Mouse (Mus musculus): Measurements from ENCODE around the gene Gm20388.

The Gm20388 gene

DNA sequence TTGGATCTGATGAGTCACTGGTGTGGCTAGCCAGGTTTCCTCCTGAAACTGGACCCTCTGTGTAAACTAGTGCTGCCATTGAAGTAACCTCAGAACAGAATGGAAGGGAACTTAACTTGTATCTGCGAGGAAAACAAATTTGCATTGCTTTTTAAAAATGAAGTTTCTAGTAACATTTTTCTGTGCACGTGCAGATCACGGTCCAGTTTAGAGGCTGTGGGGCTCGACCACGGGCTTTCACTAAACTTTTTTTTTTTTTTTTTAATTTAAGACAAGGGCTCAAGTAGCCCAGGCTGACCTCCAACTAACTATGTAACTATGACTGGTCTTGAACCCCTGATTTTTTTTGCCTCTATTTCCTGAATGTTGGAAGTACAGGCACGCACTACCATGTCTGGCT is 2792.3 kb downstream of the Gm20388 start:
- no peak for DNase-seq (ENCODE audit: low spot score)

DNA sequence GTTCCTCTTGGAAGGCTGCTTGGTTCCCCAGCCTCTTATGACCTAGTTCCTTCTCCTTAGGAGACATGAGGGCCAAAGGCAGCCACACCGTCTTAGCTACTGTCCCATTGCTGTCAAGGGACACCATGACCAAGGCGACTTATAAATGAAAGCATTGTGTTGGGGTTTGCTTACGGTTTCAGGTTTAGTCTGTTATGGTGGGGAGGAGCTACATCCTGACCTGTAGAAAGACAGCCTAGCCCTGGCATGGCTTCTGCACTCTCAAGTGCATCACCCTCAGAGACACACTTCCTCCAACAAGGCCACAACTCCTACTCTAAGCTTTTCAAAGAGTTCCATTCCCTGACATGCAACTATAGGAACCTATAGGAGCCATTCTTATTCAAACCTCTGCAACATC is 2794.0 kb downstream of the Gm20388 start:
- DNase-seq (ENCODE audit: low spot score): no peak

DNA sequence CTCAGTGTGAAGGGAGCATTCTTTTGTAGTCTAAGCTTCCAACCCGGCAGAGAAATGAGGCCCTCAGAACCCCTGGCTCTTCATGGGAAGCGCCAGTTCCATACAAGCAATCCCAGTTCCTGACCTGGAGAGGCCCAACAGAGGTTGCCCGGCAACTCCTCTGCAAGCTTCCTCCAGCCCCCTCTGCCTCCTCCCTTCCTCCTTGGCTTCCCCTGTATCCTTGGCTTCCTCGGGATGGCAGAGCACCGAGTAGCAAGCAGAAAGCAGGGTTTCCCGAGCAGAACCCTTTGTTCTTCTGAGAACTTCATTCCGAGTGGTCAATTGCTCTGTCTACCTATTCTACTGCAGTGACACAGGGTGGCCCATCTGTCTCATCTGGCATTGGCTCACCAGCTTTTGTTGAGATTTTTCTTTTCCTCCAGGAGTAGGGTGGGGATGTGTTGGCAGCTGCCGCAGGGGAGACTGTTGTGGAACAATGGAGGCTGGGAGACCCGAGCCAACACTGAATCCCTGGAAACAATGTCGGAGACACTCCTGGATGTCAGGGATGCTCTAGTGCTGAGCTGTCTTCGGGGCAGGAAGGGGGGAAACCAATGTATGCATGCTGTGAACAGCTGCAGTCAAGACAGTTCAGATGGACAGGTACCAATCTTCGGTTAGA is 2795.4 kb downstream of the Gm20388 start:
- no peak for DNase-seq (ENCODE audit: low spot score)

DNA sequence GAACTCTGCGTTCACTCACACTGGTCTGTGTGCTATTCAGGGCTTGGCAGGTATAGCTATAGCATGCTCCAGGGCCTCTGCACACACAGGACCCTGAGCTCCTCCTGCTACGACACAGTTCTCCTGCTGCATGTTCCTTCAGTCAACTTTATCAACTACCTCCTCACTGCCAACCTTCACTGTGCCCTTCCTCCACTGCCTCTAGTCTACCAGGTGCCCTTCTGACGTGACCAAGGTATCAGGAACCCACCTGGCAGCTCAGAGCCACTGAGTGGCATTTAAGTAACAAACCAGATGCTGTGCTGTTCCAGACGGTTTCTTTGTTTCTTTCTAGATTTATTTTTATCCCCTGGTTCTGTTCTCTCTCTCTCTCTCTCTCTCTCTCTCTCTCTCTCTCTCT is 2796.5 kb downstream of the Gm20388 start:
- no peak for DNase-seq (ENCODE audit: low spot score)

DNA sequence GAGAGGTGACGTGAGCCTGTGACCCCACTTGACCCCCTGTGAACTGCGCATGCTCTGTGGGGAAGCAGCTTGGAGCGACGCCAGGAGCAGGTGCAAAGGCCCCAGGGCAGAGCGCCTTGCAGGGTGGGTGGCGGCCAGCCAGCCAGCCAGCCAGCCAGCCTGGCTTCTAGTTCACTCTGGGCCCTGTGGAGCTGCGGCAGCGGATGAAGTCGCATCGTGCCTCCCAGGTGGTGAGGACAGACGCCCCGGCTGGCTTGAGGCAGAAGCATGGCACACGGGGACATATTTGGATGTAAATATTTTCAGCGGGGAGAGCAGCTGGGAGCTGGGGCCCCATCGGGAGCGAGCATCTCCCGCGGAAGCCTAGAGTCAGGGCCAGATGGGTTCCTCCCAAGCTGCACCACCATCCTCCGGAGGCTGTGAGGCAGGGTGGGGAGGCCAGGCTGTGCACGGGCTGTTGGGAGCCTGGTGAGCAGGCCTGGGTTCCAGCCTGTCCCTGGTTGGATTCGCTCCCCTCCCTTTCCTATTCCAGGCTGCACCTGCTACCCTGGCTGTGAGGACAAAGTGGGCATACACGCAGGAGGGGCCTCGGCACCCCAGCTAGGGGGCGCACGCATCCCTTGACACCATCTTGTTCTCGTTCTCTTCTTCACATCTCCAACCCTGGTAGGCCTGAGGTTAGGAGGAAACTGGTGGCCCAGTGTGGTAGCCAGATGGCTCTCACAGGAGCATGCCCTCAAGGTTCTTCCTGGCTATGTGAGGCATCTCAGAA is 2798.9 kb downstream of the Gm20388 start:
- DNase-seq (ENCODE audit: low spot score): no peak

DNA sequence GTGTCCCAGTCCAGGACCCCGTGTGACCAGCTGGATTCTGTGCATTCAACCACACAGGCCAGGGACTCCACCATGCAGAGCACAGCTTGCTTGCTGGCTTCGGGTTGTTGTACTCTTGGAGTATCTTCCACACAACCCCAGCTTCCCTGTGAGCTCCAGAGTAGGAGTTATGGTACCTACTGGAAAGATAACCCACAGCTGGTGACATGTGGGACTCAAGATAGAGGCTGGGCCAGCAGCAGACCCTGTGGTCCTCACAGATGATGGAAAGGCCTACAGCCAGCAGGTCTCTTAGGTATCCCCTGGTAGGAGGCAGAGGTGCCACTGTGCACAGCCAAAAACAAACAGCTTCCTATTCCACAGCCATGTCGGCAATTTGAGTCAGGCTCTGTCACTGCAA is 2800.8 kb downstream of the Gm20388 start:
- DNase-seq (ENCODE audit: low spot score): no peak

DNA sequence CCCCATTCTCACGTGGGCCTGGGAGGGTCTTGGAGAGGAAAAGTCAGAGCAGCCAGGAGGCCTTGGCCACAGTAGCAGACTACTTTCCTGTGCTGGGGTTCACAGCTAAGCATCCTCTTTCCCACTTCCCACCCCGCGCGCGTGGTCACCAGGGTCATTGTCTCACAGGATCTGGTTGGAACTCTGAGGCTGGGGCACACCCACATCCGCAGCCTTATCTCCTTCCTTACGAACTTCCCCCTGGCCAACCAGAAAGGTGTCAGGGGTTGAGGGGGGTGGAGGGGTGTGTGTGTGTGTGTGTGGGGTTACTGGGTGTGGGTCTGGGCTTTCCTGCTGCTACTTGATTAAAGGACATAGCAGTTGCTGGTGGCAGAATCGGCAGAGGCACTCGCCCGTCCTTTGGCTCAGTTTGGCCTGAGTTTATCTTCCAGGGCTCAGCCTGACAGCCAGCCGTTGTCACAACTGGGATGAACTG is 2801.3 kb downstream of the Gm20388 start:
- no peak for DNase-seq (ENCODE audit: low spot score)

DNA sequence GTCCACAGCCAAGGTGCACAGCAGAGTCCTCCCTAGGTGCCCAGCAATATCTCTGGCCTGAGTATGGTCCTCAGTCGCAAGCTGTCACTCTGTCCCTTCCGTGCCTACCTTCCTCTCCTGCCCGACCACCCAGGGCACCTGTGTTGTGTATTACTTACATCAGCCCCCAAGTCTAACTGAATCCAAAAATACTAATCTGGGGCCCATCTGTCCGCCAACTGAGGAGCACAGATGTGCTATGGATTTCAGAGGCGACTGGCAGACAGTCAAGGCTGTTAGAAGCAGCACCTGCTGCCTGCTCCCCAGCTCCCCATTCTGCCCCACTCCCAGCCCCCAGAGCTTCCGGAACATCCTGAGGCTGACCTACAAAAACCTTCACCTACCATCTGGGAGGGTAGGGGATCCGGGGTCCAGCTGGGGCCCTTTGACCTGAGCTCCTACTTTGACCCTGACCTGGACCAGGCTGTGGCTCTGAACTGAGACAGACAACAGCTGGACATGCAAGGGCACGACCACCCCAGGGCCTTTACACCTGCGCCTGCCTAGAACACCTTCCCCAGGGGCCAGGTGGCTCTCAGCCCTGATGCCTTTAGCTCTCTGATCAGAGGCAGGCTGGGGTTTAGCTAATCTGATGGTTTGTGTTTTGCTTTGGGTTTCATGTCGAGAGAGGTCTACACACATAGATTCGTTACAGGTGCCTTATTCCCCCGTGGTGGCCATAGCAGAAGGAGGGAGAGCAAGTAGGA is 2801.9 kb downstream of the Gm20388 start:
- no peak for DNase-seq (ENCODE audit: low spot score)

DNA sequence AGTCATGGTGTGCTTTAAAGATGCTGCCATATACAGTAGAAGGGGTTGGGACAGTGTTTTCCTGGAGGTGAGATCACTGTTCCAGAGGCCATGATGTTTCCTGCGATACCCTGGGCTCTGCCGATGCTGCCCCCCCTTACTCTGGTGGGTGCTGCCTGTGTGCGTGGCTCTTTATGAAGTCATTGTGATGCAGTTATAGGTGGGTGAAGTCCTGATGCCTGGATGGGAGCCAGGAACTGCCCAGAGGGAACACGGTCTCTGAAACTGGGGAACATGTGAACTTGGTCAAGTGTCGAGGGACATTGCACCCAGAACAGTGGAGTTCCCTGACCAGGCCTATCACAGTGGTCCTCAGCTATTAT is 2802.5 kb downstream of the Gm20388 start:
- no peak for DNase-seq (ENCODE audit: low spot score)

DNA sequence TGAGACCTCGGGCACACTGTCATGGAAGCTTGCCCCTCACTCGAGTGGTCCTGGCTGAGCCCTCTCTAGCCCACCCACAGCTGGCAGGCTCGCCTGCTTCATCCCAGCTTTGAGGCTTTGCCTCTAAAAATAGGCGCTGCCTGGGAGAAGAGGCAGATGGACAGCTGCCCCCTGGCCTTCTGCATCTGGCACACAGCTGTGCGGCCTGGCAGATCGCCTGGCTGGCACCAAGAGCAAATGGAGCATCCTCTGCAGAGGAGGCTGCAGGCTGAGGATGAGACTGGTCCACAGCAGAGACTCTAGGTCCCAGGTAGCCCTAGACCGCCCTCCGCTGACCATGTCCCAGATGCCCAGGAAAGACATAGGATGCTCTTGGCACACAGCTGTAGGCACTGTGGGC is 2805.9 kb downstream of the Gm20388 start:
- no peak for DNase-seq (ENCODE audit: low spot score)

DNA sequence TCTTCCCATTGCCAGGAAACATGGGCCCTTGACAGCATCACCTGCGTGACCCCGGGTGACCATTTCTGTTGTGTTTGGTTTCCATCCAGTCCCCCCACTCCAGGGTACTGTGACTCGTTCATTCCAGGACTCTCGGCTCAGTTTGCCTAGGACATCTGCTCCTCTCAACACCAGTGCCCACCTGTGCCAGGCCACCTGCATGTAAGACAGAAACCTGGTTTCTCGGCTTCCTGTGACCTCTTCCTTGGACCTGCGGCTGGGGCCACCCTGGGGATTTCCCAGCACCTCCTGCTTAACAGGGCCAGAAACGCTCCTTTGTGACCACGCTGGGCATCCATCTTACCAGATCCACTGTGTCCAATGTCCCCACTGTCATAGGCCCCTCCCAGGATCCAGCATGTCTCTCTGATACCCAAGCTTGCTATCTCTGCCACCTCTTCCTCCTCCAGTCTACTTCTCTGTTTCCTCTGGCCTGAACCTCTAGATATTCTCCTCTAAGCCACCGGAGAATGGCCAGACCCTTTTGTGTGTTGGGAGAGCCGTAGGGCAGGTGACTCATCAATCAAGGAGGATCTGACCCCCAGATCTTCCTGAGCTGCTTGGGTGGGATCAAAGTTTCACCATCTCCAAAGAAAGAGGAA is 2807.3 kb downstream of the Gm20388 start:
- no peak for DNase-seq (ENCODE audit: low spot score)

DNA sequence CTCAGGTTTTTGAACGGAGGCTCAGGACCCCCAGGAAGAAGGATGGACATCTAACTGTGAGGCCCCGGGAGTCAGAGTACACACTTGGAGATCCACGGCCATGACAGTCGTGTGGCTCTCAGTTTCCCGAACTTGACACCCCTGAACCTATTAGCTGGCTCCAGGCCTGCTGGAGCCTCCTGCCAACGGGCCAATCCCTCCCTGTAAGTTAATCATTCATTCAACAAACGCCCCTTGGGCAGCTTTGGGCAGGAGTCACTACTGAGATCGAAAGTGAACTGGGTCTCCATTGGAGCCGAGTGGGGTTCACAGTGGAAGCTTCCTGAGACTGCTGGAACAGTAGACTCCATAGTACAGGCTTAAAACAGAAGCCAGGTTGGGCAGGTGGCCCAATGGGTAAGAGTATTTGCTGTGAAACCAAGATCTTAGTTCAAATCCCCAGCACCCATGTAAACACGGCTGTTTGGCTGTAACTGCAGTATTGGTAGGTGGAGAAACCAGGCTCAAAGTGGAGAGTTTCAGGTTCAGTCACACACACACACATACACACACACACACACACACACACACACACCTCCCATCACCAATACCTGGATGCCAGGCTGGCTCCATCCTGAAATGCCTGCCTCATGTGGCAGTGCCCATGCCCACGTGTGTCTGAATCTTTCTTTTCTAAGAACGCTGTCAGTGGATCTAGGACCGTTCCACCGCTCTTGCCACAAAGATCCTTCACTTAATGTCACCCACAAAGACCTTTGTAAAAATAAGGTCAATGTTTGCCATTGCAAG is 2808.3 kb downstream of the Gm20388 start:
- DNase-seq (ENCODE audit: low spot score): no peak

DNA sequence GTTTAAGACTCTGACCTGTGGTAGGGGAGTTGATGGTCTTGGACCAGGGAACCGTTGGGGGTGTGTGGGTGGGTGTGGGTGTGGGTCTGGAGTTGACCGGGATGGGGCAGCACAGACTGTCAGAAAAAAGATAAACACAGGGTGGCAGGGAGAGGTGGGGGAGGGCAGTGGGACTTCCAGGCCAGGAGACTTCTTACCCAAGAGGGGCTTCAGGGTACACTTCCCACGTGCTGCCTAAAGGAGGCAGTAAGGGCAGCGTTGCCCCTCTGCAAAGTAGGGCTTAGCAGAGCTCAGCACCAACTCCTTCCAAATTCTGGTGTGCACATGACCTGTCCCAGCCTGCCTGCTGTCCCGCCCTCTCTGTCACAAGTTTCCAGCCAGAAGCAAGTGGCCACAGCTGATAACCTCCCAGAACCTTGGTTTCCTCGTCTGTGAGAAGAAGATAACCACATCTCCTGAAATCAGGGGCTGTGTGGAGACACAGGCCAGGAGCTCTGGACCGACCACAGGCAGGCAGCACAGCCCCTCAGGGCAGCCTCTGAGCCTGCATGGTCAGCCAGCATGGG is 2808.9 kb downstream of the Gm20388 start:
- no peak for DNase-seq (ENCODE audit: low spot score)

DNA sequence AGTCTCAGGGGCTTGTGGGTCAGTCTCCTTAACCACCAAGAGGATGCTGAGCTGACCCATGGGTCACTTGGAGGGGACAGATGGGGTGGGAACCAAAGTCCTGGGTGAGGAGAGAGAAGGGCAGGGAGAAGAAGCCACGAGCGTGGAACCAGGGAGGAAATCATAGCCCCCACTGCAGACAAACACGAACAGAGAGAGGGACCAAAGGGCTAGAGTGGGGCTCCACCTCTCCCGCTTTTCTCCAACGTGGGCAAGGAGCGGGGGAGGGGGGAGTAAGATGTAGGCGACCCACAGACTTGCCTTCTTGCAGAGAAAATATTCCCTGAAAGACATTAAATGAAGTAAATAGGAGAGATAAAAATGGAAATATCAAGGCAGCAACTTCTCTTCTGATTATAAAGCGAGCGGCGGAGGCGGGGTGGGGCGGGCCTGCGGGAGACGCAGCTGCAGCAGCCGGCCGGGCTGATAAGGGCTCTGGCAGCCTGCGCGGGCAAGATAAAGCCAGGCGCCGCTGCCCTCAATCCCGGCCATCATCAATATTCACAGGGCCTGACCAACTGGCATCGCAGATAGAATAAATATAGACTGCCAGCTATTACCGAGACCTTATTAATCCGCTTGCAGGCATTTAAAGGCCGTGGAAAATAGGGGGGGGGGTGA is 2809.6 kb downstream of the Gm20388 start:
- DNase-seq (ENCODE audit: low spot score): no peak

DNA sequence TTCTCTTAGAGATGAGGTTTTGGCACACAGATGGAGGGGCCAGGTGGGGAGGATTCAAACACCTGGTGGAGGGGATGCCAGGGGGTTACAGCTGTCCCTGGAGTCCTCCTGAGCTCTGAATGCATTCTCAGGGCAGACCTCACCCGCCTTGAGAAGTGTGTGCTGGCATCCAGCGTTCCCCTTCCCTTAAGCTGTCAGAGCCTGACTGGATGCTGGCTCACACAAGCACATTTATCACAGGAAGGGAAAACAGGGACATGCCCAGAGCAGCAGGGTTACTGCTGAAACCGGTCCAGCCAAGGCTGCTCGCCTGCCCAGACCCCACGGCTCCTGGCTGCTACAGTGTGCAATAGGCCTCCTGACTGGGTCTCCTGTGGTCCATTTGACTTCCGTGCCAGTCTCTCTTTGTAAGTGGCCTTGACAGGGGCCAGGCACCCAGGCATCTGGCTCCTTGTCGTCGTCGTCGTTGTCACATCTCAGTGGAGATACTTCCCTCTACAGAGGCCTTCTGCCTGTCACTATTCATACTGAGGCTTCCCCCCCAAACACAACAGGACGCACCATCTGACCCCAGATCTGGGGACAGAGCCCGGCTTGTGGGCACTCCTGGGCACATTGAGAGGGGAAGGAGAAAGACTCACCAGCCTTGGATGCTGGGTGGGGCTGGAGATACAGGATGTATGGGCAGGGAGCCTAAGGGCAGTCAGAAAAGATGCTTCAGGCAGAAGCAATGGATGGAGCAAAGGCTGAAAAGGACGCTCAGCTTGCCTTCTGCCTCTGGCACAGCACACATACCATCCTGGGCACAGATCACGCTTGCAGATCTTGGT is 2810.4 kb downstream of the Gm20388 start:
- no peak for DNase-seq (ENCODE audit: low spot score)

DNA sequence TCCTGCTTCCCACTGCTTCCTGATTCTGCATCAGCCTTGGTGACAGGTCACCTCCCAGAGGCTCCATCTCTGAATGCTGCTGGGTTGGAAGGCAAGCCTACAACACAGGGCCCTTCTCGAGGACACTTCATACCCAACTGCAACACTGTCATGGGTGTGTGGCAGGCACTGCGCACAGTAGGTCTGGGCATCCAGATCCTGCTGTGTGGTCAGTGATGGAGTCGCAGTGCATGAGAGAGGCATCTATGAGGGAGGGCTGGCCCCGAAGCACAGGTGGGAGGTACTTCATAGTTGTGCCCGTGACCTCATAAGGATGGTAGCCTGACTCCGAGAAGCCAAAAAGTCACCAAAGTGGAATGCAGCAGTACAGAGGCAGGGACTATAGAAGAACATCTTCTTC is 2814.5 kb downstream of the Gm20388 start:
- DNase-seq (ENCODE audit: low spot score): no peak

DNA sequence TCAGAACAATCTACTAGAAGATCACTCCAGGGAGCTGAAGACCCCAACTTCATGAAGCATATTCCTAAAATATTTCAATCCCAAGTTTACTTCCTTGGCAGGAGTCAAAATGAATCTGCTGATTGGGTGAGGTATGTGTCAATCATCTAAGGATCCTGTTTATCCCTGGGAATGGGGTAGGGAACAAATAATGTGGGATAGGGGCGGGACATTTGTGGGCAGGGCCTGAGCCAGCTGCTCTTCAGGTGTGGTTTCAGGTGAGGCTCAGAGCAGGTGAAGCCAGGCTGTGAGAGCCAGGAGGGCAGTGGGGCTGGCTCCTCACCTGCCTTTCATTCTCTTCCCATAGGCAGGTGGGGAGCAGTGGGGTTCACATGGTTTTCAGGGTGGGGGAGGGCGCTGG is 2816.1 kb downstream of the Gm20388 start:
- DNase-seq (ENCODE audit: low spot score): no peak

DNA sequence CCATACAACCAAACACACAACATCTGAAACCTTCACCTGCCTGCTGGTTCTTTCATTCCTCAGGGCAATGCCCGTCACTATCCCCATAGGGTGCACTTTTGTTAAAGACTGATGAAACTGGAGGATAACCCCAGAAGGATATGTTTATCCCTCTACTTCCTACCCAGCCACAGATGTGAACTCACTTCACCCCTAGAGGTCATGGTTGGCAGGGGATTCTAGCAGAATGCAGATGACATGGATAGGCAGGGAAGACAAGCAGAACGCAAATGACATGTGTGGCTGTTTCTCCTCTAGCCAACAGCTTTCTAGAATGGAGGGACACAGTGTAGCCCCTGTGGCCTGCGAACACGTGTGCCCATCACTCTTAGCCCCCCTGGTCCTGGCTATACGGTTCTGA is 2816.8 kb downstream of the Gm20388 start:
- DNase-seq (ENCODE audit: low spot score): no peak

DNA sequence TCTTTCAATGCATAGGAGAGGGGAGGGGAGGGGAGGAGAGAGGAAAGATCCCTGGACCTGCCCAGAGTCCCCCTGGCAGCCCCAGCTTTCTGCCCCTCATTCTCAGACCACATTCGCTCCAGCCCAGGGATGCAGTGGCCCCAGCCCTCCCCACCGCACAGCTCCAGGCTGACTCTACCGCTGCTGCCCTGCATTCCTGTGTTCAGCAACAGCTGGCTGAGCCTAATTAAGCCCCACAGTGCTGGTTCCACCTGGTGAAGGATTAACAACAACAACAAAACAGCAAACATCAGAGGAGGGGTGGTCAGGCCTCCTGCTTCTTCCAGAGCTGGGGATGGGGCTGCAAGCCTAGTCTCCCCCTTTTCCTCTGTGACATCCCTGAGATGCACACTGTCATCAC is 2818.0 kb downstream of the Gm20388 start:
- DNase-seq (ENCODE audit: low spot score): no peak

DNA sequence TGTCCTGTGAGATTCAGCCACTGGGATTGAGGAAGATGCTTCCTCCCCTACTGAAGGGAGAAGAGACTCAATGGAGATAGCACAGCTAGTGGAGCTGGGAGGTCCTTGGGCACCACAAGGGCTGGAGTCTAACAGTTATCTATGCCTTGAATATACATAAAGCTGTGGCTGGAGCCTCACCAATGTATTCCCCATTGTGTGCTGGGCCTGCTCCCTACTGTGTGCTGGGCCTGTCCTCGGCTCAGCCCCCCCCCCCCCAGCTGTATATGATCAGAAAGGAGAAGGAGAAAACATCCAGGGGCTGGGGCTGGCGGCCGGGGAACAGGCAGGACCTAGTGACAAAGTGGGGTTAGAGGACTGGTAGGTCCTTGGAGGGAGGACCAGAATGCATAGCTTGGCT is 2824.5 kb downstream of the Gm20388 start:
- DNase-seq (ENCODE audit: low spot score): no peak

All from urinary bladder, postnatal 25 days (tissue).